Mouse (Mus musculus): ENCODE results near the gene Ednrb. TPM values are rescaled to one million over a fixed set of nuclear protein-coding genes. Genes with fewer than 3 reads are reported as not detected.
"Not testable (repeated sequence)": the region's sequence is repeated elsewhere in the genome, so short reads cannot be mapped to it uniquely, and the experiment has no call there.

Gene Ednrb
- total RNA-seq, 2 experiments from 2014 or later: 103 to 113 TPM

DNA sequence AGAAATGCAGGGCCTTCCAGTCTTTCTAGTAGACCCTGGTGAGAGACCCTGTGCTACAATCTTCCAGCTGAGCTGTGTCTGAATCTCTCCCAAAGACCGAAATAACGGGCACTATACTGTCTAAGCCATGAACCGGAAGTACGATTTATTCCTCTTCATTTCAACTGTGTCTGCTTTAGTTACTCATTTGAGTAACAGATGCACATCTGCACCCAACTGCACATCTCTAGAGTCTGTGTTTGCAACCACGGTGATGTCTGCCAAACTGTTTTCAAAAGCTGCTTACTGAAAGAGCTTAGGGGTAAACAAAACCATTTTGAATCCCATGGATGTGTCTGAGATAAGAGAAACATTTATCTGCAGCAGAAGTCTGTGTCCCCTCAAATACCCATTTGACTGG lies 13.2 kb downstream of the Ednrb start:
- DNase-seq (ENCODE audit: extremely low spot score in 1 of 2, low spot score in 2 of 2): no peak
- intact Hi-C loops (cut with DNase I): no loop called here

DNA sequence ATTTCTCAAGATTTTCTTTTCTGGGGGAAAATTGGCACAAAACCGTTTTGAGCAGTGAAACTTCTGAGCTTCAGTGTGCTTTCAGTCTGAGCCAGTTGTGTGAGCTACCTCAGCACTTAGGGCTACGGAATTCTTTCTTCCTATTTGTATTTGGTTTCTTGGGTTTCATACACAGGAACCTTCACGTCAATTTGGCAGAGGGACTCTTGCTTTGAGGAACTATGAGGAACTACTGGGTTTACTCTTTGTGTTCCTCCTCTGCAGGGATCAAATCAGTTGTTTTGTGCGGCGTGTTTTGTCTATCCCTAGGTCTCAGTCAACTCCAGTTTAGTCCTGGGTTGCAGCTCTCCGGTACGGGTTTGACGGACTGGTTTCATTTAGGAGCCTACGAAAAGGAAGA lies 17.9 kb downstream of the Ednrb start:
- DNase-seq (ENCODE audit: extremely low spot score in 1 of 2, low spot score in 2 of 2): no peak
- intact Hi-C loops (cut with DNase I): no loop called here

DNA sequence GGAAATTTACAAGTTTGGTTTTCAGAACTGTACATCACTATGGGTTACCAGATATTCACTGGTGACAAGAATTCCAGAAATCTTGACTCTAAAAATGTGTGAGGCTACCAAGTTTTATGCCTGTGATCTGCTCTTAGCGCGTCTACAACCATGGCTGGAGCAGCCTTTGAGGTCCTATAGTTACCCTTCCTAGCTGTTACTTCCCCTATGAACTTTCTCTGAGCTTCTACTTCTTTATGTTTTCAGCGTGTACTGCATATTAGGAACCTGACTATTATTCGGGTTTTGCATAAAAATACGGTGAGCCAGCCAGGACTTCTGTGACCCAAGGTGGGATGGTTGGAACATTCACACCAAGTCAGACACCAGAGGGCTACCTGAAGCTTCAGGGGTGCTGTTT lies 18.3 kb downstream of the Ednrb start:
- DNase-seq (ENCODE audit: extremely low spot score in 1 of 2, low spot score in 2 of 2): no peak
- intact Hi-C loops (cut with DNase I): no loop called here

DNA sequence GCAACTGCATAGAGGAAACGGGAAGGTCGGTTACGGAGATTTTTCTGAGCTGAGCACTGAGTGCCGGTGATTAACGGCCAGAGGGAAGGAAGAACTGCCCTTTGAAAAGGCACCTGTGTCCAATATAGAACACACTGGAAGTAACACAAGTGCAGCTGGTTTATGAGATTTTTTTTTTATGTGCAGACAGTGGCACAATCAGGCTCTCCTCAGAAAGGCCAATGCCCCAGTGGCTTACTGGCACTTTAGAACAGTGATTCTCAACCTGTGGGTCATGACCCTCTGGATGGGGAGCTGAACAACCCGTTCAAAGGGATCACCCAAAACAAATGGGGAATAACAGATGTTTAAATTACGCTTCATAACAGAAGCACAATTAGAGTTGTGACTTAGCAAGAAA lies 20.7 kb downstream of the Ednrb start:
- intact Hi-C loops (cut with DNase I): no loop called here
- no peak for DNase-seq (ENCODE audit: extremely low spot score in 1 of 2, low spot score in 2 of 2)

DNA sequence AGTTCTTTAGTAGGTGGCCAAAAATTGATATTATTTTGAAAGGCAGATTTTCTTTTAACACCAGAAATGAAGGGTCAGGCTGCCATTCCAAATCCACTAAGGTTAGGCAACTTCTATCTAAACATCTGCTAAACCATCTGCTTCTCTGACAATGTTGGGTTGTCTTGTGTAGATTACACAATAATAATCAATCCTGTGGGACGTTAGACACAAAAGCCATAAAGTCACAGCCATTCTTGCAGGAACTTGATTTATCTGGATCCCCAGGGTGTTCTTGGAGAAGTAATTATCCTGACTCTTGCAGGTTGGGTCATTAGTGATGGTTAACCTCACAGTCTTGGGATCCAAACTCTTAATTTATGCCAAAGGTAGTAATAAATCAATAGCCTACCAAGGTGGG lies 21.6 kb downstream of the Ednrb start:
- no peak for DNase-seq (ENCODE audit: extremely low spot score in 1 of 2, low spot score in 2 of 2)
- intact Hi-C loops (cut with DNase I): no loop called here

DNA sequence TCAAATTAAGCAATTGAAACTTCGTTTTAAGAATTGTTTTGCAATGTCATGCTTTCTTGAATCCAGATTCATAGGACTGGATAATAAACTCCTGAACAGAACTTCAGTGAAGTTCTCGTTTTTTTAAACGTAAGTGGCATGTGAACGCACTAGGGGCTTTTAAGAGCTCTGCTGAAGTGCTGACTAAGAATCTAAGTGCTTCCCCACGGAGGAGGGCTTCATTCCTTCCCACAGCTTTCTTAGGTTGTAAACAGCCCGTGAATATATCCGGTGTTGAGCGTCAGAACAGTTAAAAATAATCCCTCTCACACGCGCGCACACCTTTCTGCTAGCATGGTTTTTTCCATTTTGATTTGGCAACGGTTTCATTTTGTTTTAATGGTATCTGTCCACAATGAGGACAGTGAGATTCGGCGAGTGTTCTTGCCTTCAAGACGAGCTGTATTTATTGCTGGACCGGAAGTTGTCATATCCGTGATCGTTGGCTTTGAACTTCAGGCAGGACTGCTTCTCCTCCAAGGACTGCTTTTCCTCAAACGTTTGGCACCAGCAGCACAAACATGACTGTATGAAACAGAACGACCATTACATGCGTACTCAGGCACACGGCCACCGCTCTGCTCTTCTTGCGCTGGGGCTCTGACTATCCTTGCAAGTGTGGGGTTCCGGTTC lies 27.4 kb downstream of the Ednrb start:
- DNase-seq (ENCODE audit: extremely low spot score in 1 of 2, low spot score in 2 of 2): peak in 1 of 2 experiments; percentile 18
- intact Hi-C loops (cut with DNase I): no loop called here

DNA sequence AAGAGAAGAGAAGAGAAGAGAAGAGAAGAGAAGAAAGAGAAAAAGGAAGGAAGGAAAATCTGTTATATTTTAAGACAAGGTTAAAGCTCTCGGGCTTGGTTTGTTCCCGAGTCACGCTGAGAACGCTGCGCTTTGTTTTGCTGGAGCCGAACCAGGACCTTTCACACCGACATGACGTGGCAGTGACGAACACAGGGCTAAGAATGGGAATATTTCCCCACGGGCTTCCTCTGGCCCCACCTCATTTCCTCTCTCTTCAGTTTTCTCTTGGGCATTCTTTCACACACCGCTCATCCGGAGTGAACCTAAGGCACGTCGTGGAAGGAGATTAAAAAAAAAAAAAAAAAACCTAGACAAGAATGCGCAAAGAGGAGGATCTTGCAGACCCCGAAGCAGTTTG lies 28.7 kb downstream of the Ednrb start:
- intact Hi-C loops (cut with DNase I): no loop called here
- DNase-seq (ENCODE audit: extremely low spot score in 1 of 2, low spot score in 2 of 2): peak in 1 of 2 experiments; percentile 56

DNA sequence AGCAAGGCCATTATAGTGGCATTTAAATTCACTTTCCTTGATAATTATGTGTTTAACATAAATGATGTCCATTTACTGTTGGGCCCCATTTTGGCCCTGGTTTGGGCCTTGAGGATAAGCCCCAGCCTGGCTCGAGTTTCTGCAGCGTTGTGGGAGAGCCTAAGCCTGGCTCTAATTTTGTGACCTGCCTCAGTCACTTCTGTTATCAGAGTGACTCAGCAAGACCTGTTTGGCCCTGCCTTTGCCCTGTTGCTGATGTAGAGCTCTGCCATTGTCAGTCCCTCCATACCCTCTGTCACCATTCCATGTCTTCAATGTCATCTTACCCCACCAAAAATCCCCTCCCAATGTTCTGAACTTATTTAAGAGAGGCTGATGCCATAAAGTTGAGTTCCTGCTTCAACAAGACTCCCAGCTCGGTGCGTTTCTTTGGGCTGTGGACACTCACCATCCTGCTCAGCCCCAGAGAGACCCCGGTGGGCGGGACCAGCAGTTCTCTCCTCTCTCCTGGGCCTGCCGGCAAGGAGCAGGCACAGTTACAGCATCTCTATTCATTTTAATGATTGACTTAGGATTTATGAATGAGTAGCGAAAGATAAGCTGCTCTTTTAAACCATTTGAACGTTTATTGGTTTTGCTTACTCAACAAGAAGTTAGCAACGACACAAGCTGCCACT lies 30.0 kb downstream of the Ednrb start:
- intact Hi-C loops (cut with DNase I): no loop called here
- no peak for DNase-seq (ENCODE audit: extremely low spot score in 1 of 2, low spot score in 2 of 2)

DNA sequence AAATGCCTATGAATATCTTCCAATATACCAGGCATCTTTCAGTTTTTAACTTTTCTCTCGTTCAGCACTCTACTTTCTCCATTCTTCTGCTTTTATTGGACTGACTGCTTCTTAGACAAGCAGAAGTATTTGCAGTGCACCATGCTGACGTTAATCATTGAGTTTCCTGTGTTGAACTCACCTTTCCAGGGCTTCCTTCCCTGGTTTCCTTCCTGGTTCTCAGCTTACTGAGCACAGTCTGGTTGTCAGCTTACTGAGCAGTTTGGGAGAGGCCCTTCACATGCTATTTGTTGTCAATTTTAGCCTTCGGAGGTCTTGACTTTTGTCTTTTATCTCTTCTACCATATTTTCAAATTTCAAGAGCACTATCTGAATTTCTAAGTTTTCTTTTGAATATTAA lies 31.0 kb downstream of the Ednrb start:
- intact Hi-C loops (cut with DNase I): no loop called here
- no peak for DNase-seq (ENCODE audit: extremely low spot score in 1 of 2, low spot score in 2 of 2)

DNA sequence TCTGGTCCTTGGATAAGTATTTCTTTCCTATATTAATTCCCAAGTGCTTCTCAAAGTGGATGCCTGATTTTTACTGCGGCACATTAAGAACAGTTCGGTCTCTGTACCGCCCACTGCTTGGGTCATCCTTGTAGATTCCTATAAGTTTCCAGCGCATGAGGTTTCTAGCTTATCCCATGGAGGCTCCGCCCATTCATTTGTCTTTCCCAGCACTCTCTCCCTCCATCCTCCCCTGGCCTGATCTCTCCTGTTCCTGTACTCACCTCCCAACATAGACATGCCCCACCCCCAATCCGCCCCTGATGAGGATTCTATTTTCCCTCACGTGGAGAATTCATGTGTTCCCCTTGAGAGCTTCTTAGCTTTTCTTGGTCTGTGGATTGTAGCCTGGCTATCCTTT lies 32.9 kb downstream of the Ednrb start:
- peak in 1 of 2 experiments; percentile 22 for DNase-seq (ENCODE audit: extremely low spot score in 1 of 2, low spot score in 2 of 2)
- intact Hi-C loops (cut with DNase I): no loop called here

DNA sequence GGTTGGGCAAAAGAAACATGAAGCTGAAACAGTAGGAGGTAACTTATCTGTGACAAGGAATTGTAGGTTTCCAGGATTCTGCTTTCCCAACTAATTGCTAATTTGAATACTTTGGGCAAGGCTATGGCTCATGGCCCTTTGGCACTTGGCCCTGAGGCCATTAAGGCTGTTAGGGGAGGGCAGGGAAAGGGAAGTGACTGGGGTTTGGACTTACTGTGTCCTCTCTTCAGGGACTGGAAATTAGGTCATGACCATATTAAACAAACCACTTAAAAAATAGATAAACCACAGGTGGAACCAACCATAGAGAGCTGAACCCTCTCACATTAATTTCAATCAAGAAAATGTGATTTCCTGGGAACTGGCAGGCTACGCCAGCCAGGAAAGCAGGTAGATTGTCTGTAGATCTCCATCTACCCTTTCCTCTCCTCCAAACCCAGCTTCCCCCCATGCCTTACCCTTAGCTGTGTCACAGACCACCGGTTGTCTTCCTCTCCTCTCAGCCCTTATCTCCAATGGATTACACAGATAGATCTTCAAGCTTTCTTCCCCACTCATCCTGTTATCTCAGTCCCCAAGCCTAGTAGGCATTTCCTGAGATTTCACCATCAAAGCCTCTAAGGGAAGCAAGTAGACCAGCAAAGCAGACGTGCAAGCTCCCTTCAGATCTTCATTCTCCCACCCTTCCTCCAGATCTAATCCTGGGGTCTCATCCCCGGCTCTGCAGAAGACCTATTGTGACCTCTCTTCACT lies 40.1 kb downstream of the Ednrb start:
- intact Hi-C loops (cut with DNase I): no loop called here
- no peak for DNase-seq (ENCODE audit: extremely low spot score in 1 of 2, low spot score in 2 of 2)

DNA sequence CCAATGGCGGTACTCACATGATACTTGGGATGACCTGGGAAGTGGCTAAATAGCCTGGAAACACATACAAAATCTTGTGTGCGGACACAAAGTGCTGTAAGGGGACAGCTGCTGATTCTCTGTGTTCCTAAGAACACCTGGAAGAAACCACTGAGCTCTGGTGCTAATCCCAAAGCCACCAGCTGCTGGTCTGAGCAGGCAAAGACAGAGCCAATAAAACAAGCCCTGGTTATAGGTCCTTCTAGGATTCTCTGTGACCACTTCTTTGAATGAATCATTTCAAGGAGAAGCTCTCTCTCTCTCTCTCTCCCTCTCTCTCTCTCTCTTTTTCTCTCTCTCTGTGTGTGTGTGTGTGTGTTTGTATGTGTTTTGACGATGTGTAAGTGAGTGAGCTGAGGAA lies 47.1 kb downstream of the Ednrb start:
- intact Hi-C loops (cut with DNase I): no loop called here
- DNase-seq (ENCODE audit: extremely low spot score in 1 of 2, low spot score in 2 of 2): no peak

DNA sequence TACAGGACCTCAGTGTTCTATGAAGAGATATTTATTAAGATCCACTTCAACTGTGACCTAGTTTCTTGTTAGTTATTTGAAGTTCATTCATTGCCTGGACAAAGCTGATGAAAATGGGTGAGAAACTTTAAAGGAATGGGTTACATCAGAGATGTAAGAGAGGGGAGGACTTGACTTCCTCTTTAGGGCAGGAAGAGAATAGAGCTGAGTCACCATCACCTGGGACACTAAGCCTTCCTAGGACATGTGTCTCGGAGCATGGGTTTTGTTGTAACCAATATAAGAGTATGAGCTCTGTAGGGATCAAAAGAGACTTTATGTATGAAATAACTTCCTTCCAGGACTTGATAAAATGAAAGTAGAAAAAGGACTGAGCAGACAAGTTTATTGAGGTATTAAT lies 48.6 kb downstream of the Ednrb start:
- no peak for DNase-seq (ENCODE audit: extremely low spot score in 1 of 2, low spot score in 2 of 2)
- intact Hi-C loops (cut with DNase I): no loop called here

DNA sequence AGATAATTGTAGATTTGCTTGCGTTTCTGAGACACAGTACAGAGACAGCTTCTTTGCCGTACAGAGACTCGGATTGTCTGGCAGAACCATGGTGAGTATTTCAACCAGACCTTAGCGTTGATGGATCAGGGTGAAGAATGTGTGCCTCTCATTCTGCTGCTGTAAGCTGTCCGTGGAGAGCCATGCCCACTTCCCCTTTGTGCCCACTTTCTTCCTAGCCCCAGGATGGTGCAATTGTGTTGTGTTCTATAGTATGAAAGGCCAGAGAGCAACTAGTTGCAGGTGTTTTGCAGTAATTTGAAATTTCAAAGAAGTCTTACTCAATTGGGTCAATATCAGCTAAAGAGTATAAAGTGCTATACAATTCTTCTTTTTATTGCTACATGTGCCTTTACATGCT lies 50.8 kb downstream of the Ednrb start:
- DNase-seq (ENCODE audit: extremely low spot score in 1 of 2, low spot score in 2 of 2): no peak
- intact Hi-C loops (cut with DNase I): no loop called here

DNA sequence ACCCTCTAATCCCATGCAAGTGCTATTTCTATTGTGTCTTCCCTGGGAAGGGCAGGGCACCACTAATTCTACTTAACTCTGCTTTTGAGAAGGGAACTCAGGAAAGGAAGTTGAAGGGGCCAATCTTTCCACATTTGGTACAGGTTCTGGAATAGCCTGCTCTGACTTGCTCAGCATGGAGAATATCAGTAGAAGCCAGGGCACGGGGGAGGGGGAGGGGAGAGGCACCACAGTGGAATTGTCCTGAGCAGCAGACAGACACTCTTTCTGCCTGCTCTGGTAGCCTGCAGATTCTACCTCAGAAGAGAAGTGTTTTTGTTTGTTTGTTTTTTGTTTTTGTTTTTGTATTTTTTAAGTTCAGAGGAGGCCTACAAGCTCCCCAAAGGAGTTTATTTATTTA lies 51.5 kb downstream of the Ednrb start:
- no peak for DNase-seq (ENCODE audit: extremely low spot score in 1 of 2, low spot score in 2 of 2)
- intact Hi-C loops (cut with DNase I): no loop called here

DNA sequence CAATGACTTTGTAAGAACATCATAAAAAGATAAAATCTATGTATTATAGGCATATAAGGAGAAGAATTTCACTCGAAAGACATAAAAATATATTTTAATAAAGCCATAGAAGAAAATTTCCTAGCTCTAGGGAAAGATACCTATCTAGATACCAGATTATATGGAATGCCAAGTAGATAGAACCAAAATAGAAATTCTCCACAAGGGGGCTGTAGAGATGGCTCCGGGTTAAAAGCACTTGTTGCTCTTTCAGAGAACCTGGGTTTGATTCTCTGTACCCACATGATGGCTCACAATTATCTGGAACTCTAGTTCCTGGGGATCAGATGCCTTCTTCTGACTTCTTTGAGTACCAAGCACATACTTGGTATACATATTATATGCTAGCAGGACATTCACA lies 56.7 kb downstream of the Ednrb start:
- DNase-seq (ENCODE audit: extremely low spot score in 1 of 2, low spot score in 2 of 2): no peak
- intact Hi-C loops (cut with DNase I): no loop called here

DNA sequence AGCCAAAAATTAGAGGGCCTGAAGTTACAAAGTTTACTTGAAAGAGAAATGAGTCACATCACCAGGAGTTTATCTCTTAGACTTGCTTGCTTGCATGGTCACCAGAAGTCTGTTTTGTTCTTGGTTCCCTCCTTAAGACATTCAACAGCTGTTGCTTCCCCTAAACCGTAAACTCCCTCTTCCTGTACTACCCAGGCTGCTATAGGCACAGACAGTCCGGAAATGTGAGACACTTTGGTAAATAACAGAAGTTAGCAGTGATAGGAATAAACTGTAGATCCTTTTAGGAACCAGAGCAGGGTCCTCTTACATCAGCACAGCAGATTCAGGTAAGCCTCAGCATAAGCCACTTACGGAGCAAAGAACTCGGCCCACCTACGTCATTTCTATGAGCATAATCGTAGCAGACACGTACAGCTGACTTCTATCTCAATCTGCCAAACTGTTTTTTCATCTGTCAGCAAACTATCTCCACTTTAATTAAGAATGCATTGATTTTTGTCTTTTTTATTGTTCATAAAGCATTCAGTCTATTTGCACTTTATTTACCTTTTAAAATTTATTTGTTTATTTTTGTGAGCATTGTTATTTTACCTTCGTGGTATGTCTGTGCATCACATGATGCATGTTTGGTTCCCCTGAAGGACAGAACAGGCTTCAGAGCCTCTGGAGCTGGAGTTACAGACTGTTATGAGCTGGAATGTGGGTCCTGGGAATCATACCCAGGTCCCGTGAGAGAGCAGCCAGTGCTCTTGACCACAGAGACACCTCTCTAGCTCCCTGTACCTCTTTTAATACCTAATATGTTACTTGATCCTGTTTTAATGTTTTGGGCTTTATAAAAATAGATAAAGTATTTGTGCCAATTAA lies 58.9 kb downstream of the Ednrb start:
- DNase-seq (ENCODE audit: extremely low spot score in 1 of 2, low spot score in 2 of 2): no peak
- intact Hi-C loops (cut with DNase I): no loop called here

DNA sequence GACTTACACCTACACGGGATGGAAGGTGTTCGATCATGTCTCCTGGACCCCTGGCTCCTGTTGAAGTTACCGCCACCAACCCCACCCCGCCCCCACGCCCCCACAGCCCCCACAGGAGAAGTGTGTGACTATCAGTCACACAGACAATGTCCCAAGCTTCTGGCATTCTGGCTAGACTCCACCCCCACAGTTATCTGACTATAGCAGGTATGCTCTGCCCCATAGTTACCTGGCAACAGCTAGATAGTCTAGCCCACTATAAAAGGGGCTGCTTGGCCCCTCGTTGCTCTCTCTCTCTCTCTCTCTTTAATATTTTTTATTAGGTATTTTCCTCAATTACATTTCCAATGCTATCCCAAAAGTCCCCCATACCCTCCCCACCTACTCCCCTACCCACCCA lies 63.9 kb downstream of the Ednrb start:
- DNase-seq (ENCODE audit: extremely low spot score in 1 of 2, low spot score in 2 of 2); intact Hi-C loops (cut with DNase I): not testable (repeated sequence)

DNA sequence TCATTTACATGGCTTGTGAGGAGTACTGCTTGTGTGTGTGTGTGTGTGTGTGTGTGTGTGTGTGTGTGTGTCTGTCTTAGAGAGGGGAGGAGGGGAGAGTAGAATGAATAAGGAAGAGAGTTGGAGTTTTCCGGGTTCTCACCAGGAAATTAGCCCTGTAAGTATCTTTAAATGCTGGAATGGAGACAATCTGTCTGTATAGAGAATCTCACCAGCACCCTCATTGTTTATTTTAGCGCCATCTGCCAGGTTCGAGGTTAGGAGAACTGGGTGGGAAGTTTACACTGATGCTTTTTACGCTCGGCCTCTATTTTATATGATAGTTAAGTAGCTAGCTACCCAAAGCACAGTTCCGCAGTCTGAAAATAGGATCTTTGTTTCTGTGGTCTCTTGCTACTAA lies 64.9 kb downstream of the Ednrb start:
- no peak for DNase-seq (ENCODE audit: extremely low spot score in 1 of 2, low spot score in 2 of 2)
- intact Hi-C loops (cut with DNase I): no loop called here
